Mouse (Mus musculus) hindbrain, embryonic 10.5 days (tissue): ENCODE results near the gene Atat1. TPM values are rescaled to one million over a fixed set of nuclear protein-coding genes. Genes with fewer than 3 reads are reported as not detected.
A peak's percentile ranks its signal among the peaks of the same experiment; 100 is the strongest.
"Not testable (repeated sequence)": the region's sequence is repeated elsewhere in the genome, so short reads cannot be mapped to it uniquely, and the experiment has no call there.

ENCODE experiments used
- DNase-seq: peaks from one replicate; pipeline ENCODE4 v3.0.0-alpha.2; 2017; ENCODE audit warnings: low spot score
- H3K27ac ChIP-seq: fragments of 300-500 bp; sonication (generic); 2 replicates; pipeline ENCODE4 v1.5.1; 2016; ENCODE audit warnings: mild to moderate bottlenecking, moderate library complexity
- H3K27me3 ChIP-seq: fragments of 300-500 bp; sonication (generic); 2 replicates; pipeline ENCODE4 v1.6.1; 2016; ENCODE audit warnings: mild to moderate bottlenecking; ENCODE audit not compliant: poor library complexity, insufficient read depth, severe bottlenecking
- H3K36me3 ChIP-seq: fragments of 300-500 bp; sonication (generic); 2 replicates; pipeline ENCODE4 v1.6.1; 2016; ENCODE audit warnings: mild to moderate bottlenecking, moderate library complexity
- H3K4me1 ChIP-seq: fragments of 300-500 bp; sonication (generic); replicated peaks from 2 replicates; pipeline ENCODE4 v1.6.1; 2016; ENCODE audit warnings: mild to moderate bottlenecking
- H3K4me3 ChIP-seq: fragments of 300-500 bp; sonication (generic); 2 replicates; pipeline ENCODE4 v1.5.1; 2016; ENCODE audit warnings: mild to moderate bottlenecking, moderate library complexity
- H3K9me3 ChIP-seq: fragments of 300-500 bp; sonication (generic); 2 replicates; pipeline ENCODE4 v1.6.1; 2016; ENCODE audit warnings: mild to moderate bottlenecking, moderate library complexity
- WGBS: fragments of 180-500 bp; shearing (Covaris S2); methylation state at CpG from one replicate; pipeline ENCODE4 v1.1.7; 2016; 5-methylcytosine and 5-hydroxymethylcytosine counted together
- polyA plus RNA-seq: library from polyadenylated mRNA; unstranded; fragments of >200 nt; fragmentation: Nextera tagmentation; extraction: Ambion mirVana; gene quantifications from 2 replicates; pipeline ENCODE4 v1.2.1, GENCODE M21; 2016

The Atat1 gene
- polyA plus RNA-seq, result 136 and 227 TPM in 2 replicates

DNA sequence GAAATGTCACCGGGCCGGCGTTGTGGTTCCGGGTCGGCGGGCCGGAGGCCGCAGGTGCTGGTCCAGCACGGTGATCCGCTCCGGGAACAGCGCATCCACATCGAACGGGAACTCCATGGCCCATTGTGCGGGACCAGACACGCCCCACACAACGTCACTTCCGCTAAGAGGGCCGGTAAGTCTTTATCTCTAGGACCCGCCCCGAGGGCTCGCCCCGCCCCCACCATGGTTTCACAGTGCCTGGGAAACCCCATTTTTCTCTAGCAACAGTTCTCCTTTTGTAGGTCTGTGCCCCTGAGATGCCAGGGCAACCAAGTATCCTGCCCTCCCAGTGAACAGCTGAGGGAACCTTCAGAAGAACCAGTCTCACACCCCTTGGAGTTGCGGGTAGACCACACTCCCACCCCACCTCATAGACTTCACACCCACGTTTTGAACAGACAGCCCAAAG lies at the start of gene Atat1:
Gene Atat1, minus strand, starts transcription at position 157 of the 451 bp plus-strand sequence.
- Histone ChIP-seq H3K36me3 (peaks cover 79% of the 10 kb centered on the region), H3K27me3 (no peaks in the 10 kb centered on the region), H3K9me3 (no peaks in the 10 kb centered on the region), H3K4me1 (peaks cover 21% of the 10 kb centered on the region), H3K4me3 (peak within 1 kb of the TSS; percentile 74), H3K27ac (peak within 1 kb of the TSS; percentile 92)
- 4% methylated on average over 25 of the region's 25 CpGs for WGBS
- DNase-seq, result peak; percentile 96

GRCm38 (mm10) chr17:35958533-35959223 lies 48.8 kb upstream of the Atat1 start:
- no peaks in the 10 kb centered on the region for H3K4me1 ChIP-seq
- H3K27me3 ChIP-seq, result no peaks in the 10 kb centered on the region
- H3K9me3 ChIP-seq, result no peaks in the 10 kb centered on the region
- no peak overlapping the region for H3K4me3 ChIP-seq
- peaks cover 90% of the 10 kb centered on the region for H3K36me3 ChIP-seq
- 98% methylated on average over 15 of the region's 15 CpGs for WGBS
- no peak for DNase-seq
- H3K27ac ChIP-seq, result no peak overlapping the region

DNA sequence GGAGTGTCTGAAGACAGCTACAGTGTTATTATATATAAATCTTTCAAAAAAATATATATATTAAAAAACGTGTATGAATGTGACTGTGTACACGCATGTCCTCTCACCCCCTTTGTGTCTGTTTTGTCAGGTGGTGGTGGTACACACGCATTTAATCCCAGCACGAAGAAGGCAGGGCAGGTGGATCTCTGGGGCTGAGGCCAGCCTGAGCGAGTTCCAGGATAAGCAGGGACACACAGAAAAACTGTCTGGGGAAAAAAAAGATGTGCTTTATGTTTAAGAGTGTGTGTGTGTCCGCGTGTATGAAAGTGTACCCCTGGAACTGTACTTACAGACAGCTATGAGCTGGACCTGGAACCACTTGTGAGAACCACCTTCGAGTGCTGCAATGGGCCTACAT lies 44.8 kb upstream of the Atat1 start:
- Histone ChIP-seq H3K4me1 (no peaks in the 10 kb centered on the region), H3K4me3 (no peak overlapping the region), H3K27me3 (no peaks in the 10 kb centered on the region), H3K9me3 (no peaks in the 10 kb centered on the region), H3K27ac (no peak overlapping the region), H3K36me3 (peaks cover 50% of the 10 kb centered on the region)
- WGBS, result 81% methylated on average over 8 of the region's 8 CpGs
- DNase-seq, result no peak

GRCm38 (mm10) chr17:35952559-35952958 lies 42.7 kb upstream of the Atat1 start:
- H3K4me3 ChIP-seq, H3K27ac ChIP-seq, H3K27me3 ChIP-seq, DNase-seq, H3K4me1 ChIP-seq, H3K9me3 ChIP-seq: not testable (repeated sequence)
- 89% methylated on average over 3 of the region's 3 CpGs for WGBS
- H3K36me3 ChIP-seq, result peaks cover 29% of the 10 kb centered on the region

- H3K27me3 ChIP-seq, H3K9me3 ChIP-seq, H3K4me3 ChIP-seq, H3K27ac ChIP-seq, H3K4me1 ChIP-seq, DNase-seq: not testable (repeated sequence)
- peaks cover 13% of the 10 kb centered on the region for H3K36me3 ChIP-seq
These were observed 41.1 kb upstream of the Atat1 start for GRCm38 (mm10) chr17:35950946-35951345.

DNA sequence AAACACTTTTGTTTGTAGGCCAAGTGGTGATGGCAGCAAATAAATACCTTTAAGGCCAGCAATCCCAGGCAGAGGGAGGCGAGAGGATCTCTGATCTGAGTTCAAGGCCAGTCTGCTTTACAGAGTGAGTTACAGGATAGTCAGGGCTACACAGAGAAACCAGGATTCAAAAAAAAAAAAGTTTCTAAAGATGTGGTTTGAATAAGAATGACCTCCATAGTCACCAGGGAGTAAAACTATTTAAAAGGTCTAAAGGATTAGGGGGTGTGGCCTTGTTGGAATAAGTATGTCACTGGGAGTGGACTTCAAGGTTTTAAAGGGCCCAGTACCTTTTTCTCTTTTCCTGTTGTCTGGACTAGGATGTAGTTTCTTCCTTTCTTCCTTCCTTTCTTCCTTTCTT lies 30.1 kb upstream of the Atat1 start:
- 67% methylated on average over 1 of the region's 1 CpGs for WGBS
- no peak overlapping the region for H3K27ac ChIP-seq

GRCm38 (mm10) chr17:35939108-35939507 lies 29.2 kb upstream of the Atat1 start:
- H3K4me3 ChIP-seq, result no peak overlapping the region
- H3K9me3 ChIP-seq, result peaks cover 2% of the 10 kb centered on the region; the same call in 1 of the 2 replicates
- 38% methylated on average over 2 of the region's 2 CpGs for WGBS
- H3K36me3 ChIP-seq, result no peaks in the 10 kb centered on the region
- no peak for DNase-seq
- no peaks in the 10 kb centered on the region for H3K4me1 ChIP-seq
- no peaks in the 10 kb centered on the region for H3K27me3 ChIP-seq
- H3K27ac ChIP-seq, result no peak overlapping the region

More for the DNA sequence above, 30.1 kb upstream of the Atat1 start:
- Histone ChIP-seq H3K36me3 (no peaks in the 10 kb centered on the region), H3K4me3 (no peak overlapping the region), H3K9me3 (peaks cover 2% of the 10 kb centered on the region; the same call in 1 of the 2 replicates), H3K27me3 (no peaks in the 10 kb centered on the region), H3K4me1 (no peaks in the 10 kb centered on the region)
- DNase-seq, result no peak

- no peaks in the 10 kb centered on the region for H3K36me3 ChIP-seq
- no peaks in the 10 kb centered on the region for H3K4me1 ChIP-seq
- H3K27ac ChIP-seq, result no peak overlapping the region
- H3K27me3 ChIP-seq, result no peaks in the 10 kb centered on the region
- H3K9me3 ChIP-seq, result peaks cover 2% of the 10 kb centered on the region; the same call in 1 of the 2 replicates
- H3K4me3 ChIP-seq, result no peak overlapping the region
- DNase-seq, result peak; percentile 49
- WGBS, result 44% methylated on average over 2 of the region's 2 CpGs
These were observed 27.9 kb upstream of the Atat1 start for GRCm38 (mm10) chr17:35937700-35938348.

- not testable (repeated sequence) for H3K4me3 ChIP-seq, DNase-seq, H3K27me3 ChIP-seq, H3K4me1 ChIP-seq, H3K27ac ChIP-seq, H3K9me3 ChIP-seq
- WGBS, result 89% methylated on average over 14 of the region's 14 CpGs
- H3K36me3 ChIP-seq, result peaks cover 20% of the 10 kb centered on the region
These were observed 25.9 kb upstream of the Atat1 start for GRCm38 (mm10) chr17:35935763-35936162.

GRCm38 (mm10) chr17:35932608-35933007 lies 22.7 kb upstream of the Atat1 start:
- Histone ChIP-seq H3K36me3 (peaks cover 51% of the 10 kb centered on the region), H3K27me3 (no peaks in the 10 kb centered on the region), H3K4me1 (no peaks in the 10 kb centered on the region), H3K4me3 (no peak overlapping the region), H3K9me3 (no peaks in the 10 kb centered on the region), H3K27ac (no peak overlapping the region)
- no peak for DNase-seq
- WGBS, result 94% methylated on average over 4 of the region's 4 CpGs

- Histone ChIP-seq H3K27me3 (no peaks in the 10 kb centered on the region), H3K4me3 (no peak overlapping the region), H3K27ac (no peak overlapping the region), H3K4me1 (no peaks in the 10 kb centered on the region), H3K9me3 (no peaks in the 10 kb centered on the region), H3K36me3 (peaks cover 71% of the 10 kb centered on the region)
- no peak for DNase-seq
- WGBS, result 98% methylated on average over 12 of the region's 12 CpGs
These were observed 20.8 kb upstream of the Atat1 start for GRCm38 (mm10) chr17:35930627-35931026.

DNA sequence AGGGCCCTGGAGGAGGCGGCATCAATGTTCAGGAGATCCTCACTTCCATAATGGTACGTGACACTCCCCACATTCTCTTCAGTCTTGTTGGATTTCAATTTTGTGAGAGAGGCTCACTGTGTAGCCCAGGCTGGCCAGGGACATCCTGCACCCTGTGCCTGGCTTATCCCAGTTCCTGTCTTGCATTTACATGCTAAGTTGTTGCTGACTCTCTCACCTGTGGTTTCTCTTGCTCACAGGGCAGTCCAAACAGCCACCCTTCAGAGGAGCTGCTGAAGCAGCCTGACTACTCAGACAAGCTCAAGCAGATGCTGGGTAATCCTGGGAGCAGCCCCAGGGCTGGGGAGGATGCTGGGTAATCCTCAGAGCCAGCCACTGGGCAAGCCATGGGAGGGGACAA lies 19.7 kb upstream of the Atat1 start:
- H3K27ac ChIP-seq, result no peak overlapping the region
- no peak overlapping the region for H3K4me3 ChIP-seq
- H3K36me3 ChIP-seq, result peaks cover 82% of the 10 kb centered on the region
- no peaks in the 10 kb centered on the region for H3K27me3 ChIP-seq
- H3K9me3 ChIP-seq, result no peaks in the 10 kb centered on the region
- WGBS, result 92% methylated on average over 2 of the region's 2 CpGs
- no peak for DNase-seq
- H3K4me1 ChIP-seq, result no peaks in the 10 kb centered on the region

DNA sequence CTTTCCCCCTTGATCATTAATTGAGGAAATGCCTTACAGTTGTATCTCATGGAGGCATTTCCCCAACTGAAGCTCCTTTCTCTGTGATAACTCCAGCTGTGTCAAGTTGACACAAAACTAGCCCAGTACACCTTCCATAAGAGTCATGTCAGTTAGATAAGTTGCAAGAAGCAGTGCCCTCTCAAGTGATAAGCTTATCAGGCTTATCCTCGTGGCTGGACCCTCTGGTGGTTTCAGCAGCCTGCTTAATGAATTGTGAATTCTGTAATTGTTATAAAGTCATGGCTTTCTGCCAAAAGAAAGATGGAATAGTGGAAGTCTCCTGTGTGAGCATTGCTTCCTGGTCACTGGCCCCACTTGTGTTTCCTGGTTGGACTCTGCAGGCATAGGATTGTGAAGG lies 17.6 kb upstream of the Atat1 start:
- no peak for DNase-seq
- peaks cover 99% of the 10 kb centered on the region for H3K36me3 ChIP-seq
- WGBS, result 94% methylated on average over 1 of the region's 1 CpGs
- H3K9me3 ChIP-seq, result no peaks in the 10 kb centered on the region
- no peak overlapping the region for H3K4me3 ChIP-seq
- H3K4me1 ChIP-seq, result no peaks in the 10 kb centered on the region
- H3K27ac ChIP-seq, result no peak overlapping the region
- H3K27me3 ChIP-seq, result no peaks in the 10 kb centered on the region
